Mouse (Mus musculus) heart, postnatal 10 days (tissue): ENCODE results near the gene Fbp2. TPM values are rescaled to one million over a fixed set of nuclear protein-coding genes. Genes with fewer than 3 reads are reported as not detected.
"Not testable (repeated sequence)": the region's sequence is repeated elsewhere in the genome, so short reads cannot be mapped to it uniquely, and the experiment has no call there.

Source experiments
- DNase-seq, 2 experiments: peaks; one replicate each; pipeline ENCODE4 v3.0.0; 2021
- intact Hi-C: fragments of 180-260 bp; cut with DNase I; formaldehyde crosslinking; loops from one replicate; pipeline ENCODE4 v1.15.1; 2025
- total RNA-seq, 2 experiments: library from RNA; stranded (reverse); gene quantifications; 2 replicates each; pipeline ENCODE4 v1.2.3; 2021

The Fbp2 gene
- total RNA-seq, 2 experiments from 2014 or later, result 33.8 to 39.5 TPM

- DNase-seq, result peak; percentile 30 to 42
- intact Hi-C loops, result no loop called here
These were observed 7.6 kb upstream of the Fbp2 start for GRCm38 (mm10) chr13:62865651-62866315.

GRCm38 (mm10) chr13:62863771-62864170 is 5.5 kb upstream of the Fbp2 start:
- intact Hi-C loops, result no loop called here
- no peak for DNase-seq

DNA sequence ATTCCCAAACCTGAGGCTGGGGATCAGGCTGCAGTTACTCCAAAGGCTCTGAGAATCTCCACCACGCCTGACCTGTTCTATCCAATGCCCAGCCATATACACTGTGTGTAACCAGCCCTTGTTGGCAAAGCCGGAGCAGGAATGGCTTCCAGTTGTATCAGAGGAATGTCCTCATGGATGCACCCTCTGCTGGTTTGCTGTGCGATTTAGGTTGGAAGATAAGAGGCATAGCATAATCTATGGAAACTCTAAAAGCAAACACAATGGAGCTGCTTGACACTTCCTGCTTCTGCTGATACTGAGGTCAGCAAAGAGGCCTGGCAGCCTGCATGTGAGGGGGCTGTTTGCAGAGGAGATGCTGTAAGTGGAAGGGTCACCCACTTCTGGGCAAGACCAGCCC is 4.7 kb upstream of the Fbp2 start:
- intact Hi-C loops, result no loop called here
- no peak for DNase-seq

- intact Hi-C loops, result no loop called here
- DNase-seq, result no peak
These were observed 1.8 kb upstream of the Fbp2 start for GRCm38 (mm10) chr13:62860068-62860467.

GRCm38 (mm10) chr13:62859251-62859650 is 1.0 kb upstream of the Fbp2 start:
- DNase-seq, result not testable (repeated sequence)
- intact Hi-C loops, result loop anchor here (5.0 to 10.0 kb wide), 2 partner anchors 294 to 392 kb away; partner anchors contain the start of gene Gm49359

DNA sequence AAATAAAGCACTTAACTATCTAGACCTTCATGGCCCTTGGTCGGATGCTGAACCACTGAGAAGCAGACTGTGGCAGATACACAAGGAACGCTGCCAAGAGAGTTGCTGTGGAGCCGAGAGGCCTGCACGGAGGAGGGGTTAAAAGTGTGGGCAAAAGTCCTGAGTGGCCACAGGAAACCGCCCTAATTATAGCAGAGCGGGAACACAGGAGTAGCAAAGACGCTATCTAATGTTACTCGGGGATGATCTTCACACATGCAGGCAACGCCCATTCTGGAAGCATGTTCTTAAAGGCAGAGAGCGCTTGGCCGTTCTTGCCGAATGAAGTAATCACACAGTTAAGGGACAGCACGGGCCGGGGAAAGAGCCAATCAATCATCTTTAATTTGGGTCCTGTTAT is 1.4 kb downstream of the Fbp2 start:
- intact Hi-C loops, result loop anchor here (1.0 to 10.0 kb wide), 3 partner anchors 230 to 390 kb away; partner anchors contain the start of gene Gm49359

DNA sequence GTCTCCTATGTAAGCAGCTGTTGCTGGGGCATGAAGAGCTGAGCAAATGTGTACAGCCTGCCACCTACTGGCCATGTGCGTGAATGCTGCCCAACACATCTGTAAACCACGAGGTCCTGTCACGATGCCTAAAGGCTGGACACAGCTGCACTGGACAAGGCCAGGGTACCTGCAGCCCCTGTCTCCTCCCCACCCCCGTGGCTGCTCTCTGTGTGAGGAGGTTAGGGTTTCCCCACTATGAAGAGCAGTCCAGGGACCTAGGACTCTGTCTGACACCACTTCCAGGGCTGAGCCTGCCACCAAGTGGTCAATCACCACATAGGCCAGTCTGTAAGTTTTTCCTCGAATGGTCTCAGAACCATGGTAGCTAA is 1.9 kb downstream of the Fbp2 start:
- DNase-seq, result peak; percentile 85 to 89
- intact Hi-C loops, result loop anchor here (1.0 to 10.0 kb wide), 3 partner anchors 229 to 389 kb away; partner anchors contain the start of gene Gm49359

More for the DNA sequence above, 1.4 kb downstream of the Fbp2 start:
- DNase-seq, result peak; percentile 40 to 51

DNA sequence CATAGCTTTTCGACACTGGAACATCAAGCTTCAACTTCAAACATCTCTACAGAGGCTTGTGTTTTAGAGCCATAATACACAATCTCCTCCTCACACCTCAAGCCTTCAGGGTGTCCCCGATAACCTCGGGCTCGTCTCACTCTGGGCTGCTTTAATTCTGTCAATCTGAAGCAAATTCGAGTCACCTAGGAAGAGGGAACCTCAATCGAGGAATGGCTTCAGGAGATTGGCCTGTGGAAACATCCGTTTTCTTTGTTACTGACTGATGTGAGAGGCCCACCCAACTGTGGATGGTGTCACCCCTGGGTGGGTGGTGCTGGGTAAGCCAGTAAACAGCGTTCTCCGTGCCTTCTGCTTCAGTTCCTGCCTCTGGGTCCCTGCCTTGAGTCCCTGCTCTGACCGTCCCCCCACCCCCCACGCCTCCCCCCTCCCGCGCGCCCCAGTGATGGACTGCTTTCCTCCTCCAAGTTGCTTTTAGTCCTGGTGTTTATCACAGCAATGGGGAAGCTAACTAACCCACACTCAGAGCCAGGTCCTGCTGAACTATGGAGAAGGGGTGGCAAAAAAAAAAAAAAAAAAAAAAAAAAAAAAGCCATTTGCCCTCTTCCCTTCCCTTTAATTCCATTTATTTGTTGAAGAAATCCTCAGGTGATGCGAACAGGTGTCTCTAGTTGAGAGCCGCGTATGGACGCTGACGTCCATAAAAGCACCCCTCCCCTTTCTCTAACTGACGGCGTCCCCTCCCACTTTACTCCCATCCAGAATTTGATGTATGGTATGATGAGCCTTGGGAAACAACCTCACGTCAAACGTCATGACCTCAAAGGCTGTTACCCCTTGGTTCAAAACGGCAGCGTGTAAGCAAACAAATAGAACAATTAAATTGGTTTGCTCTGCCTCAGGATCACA is 2.6 kb downstream of the Fbp2 start:
- DNase-seq, result no peak
- intact Hi-C loops, result loop anchor here (1.0 to 10.0 kb wide), 4 partner anchors 91 to 388 kb away; partner anchors contain the start of gene Gm49359

GRCm38 (mm10) chr13:62854666-62855065 is 3.6 kb downstream of the Fbp2 start:
- DNase-seq, result peak; percentile 71 to 88

DNA sequence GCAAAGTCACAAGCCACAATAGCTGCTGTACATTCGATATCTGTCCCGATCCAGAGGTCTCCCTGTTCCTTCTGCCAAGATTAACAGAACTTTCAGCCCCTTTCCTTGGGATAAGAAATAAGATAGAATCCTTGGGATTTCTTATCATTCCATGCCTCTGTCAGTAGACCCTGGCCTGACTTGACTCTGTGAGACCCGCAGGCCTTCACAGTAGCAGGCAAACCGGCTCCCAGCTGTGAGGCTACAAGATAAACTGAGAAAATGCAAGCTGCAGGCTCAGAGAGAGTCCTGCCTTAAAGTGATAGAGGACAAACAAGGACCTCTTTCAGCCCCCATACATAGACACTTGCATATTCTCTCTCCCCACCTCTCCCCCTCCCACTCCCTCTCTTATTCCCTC is 24.9 kb downstream of the Fbp2 start:
- intact Hi-C loops, result no loop called here

More at GRCm38 (mm10) chr13:62854666-62855065, 3.6 kb downstream of the Fbp2 start:
- intact Hi-C loops, result loop anchor here (2.0 to 10.0 kb wide), 3 partner anchors 90 to 387 kb away; partner anchors contain the start of gene Gm49359

DNA sequence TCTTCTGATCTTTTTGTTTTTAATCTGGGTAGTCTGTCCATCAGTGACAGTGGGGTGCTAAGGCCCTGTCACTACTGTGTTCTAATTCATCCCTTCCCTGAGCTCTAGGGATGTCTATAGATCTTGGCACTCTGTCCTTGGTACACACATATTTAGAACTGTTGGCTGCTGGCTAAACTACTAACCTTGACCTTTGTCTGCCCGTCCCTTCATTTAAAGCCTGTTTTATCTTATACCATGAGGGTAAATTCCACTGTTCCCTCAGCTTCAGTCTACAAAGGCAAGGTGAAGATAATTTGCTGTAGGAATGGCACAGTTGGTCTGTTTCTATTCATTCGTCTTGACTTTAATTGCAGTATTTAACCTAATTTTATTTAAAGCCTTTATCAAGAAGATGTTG is 26.0 kb downstream of the Fbp2 start:
- intact Hi-C loops, result no loop called here
- DNase-seq, result no peak

More for the DNA sequence above, 24.9 kb downstream of the Fbp2 start:
- peak in 1 of 2 experiments; percentile 3 for DNase-seq

DNA sequence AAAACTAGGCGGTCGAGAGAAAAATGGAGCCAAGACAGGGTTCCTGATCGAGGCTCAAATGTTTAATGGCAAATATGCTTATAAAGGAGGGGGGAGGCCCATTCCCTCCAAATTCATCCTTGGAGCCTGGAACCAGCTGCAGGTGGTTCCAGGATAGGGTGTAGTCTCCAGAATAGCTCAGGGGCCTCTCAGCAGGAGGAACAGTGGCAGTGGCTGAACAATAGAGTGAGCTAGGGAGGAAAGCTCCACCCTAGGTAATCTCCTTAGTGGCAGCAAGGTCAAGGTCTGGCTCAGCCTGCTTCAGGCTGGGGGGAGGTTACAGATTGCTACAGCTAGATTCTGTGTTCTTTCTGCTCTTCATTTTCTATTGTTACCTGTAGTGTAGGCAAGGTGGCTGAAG is 42.5 kb downstream of the Fbp2 start:
- DNase-seq, intact Hi-C loops: not testable (repeated sequence)

GRCm38 (mm10) chr13:62812713-62813112 is 45.5 kb downstream of the Fbp2 start:
- DNase-seq, result no peak
- intact Hi-C loops, result no loop called here

DNA sequence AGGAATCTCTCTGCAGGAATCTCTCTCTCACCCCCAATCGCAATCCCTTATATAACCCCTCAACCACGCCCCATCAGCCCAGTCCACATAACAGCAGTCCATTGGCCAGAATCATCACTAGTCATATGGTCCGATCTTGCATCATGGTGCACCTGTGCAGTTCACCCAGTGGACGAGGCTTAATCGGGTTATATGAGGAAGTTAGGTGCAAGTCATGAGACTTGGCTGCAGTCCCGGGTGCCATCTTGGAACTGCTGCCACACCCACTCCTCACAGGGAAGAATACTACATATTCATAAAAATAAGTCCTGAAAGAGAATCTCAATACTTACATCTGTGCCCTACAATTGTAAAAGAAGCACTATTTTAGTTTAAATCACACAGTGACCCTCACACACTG is 50.2 kb downstream of the Fbp2 start:
- intact Hi-C loops, result not testable (repeated sequence)

More for the DNA sequence above, 50.2 kb downstream of the Fbp2 start:
- not testable (repeated sequence) for DNase-seq

Other genes starting within 250 kb of the Fbp2 start
- 1 to 10 TPM; 1.4 to 2.4 TPM for gene 6720489N17Rik, start 234.2 kb downstream of the Fbp2 start, total RNA-seq
- gene Platr25, start 97.7 kb downstream of the Fbp2 start, total RNA-seq, result 1 to 10 TPM; 4.4 to 5.4 TPM
- 1 to 10 TPM; 1.0 to 1.6 TPM for gene Gm5141, start 72.6 kb downstream of the Fbp2 start, total RNA-seq
- not detected for gene Fbp1, start 29.9 kb upstream of the Fbp2 start, total RNA-seq
- gene 2010111I01Rik, start 106.5 kb upstream of the Fbp2 start, total RNA-seq, result 100 to 1,000 TPM; 121 to 143 TPM